Mouse (Mus musculus): ENCODE measurements around the gene Nhp2. TPM values are rescaled to one million over a fixed set of nuclear protein-coding genes. Genes with fewer than 3 reads are reported as not detected.
"Not testable (repeated sequence)": the region's sequence is repeated elsewhere in the genome, so short reads cannot be mapped to it uniquely, and the experiment has no call there.

Gene Nhp2
- total RNA-seq, 2 experiments from 2014 or later: 60.2 to 60.4 TPM

GRCm38 (mm10) chr11:51652889-51653418 is 33.4 kb downstream of the Nhp2 start:
- no peak for DNase-seq
- intact Hi-C loops (cut with DNase I): loop anchor here (5.0 kb wide), 1 partner anchor 34 kb away; the partner anchor contains the start of gene 0610009B22Rik

- intact Hi-C loops (cut with DNase I): loop anchor here (5.0 kb wide), 1 partner anchor 34 kb away; the partner anchor contains the start of gene 0610009B22Rik
- DNase-seq: no peak
These were observed 34.2 kb downstream of the Nhp2 start for GRCm38 (mm10) chr11:51653736-51654135.

GRCm38 (mm10) chr11:51654891-51655290 is 35.4 kb downstream of the Nhp2 start:
- DNase-seq: no peak
- intact Hi-C loops (cut with DNase I): loop anchor here (5.0 kb wide), 1 partner anchor 32 kb away; the partner anchor contains the start of gene 0610009B22Rik

DNA sequence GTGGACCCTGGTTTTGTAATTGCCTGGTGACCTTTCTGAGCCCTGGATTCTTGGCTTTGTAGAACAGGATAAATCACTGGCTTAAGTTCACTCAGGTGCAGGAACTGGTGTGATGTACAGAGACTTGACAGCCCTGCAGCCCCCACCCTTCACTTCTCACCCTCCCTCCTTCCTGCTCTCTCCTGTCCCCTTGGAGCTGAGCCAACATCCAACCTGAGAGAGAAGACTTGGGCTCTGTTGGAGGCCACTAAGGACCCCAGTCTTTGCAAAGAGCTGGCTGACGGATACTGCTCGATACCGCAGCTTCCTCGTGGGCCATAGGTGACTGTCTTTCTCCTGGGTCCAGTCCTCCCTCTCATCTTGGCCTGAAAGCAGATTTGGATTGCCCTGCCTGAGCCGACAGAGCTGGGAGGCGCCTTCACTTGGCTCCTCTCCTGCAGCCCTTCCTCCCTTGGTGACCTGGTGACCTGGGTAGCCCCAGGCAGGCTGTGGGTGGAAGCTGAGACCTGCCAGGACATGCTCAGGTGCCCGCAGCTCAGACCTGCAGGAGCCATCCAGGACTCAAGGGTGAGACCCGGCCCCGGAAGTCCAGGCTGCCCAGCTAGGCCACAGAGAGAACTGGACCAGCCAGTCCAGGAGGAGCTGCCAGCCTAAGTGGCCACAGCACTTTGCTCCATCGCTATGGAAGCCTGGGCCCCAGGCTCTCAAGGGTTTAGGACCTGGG is 37.4 kb downstream of the Nhp2 start:
- intact Hi-C loops (cut with DNase I): no loop called here

DNA sequence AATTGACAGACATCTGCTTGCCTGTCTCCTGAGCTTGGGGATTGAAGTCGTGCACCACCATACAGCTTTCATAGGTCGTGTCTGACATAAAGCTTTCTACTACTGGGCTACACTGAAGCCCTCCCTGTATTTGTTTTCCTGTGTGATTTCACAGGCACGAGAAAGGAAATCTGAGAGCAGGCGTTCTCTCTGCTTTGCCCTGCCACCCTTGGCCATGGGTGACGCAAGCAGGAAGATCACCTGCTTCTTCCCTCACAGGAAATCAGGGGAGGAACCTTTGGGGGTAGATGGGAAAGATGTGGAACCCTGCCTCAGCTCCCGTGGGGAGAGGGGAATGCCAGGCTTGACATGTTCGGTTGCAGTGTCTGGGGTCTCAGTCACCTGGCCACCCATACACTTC is 38.8 kb downstream of the Nhp2 start:
- intact Hi-C loops (cut with DNase I): no loop called here
- no peak for DNase-seq

More for the DNA sequence above, 37.4 kb downstream of the Nhp2 start:
- no peak for DNase-seq

DNA sequence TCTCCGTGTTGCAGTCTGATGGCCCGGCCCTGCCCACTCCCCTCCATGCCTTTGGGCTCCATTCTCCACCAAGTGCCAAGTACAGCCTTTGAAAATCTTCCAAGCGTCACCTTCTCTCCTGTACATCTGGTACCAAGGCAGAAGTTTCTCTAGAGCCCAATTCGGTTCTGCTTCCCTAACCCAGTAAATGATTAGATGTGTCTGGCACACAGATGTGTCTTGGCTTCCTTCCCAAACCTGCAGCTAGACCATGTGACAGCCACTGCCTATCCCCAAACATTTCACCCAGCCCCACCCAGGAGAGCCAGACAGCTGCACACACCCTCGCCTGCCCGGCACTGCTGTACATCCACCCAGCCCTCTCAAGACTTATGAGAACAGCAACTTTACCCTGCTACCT is 39.2 kb downstream of the Nhp2 start:
- no peak for DNase-seq
- intact Hi-C loops (cut with DNase I): no loop called here

DNA sequence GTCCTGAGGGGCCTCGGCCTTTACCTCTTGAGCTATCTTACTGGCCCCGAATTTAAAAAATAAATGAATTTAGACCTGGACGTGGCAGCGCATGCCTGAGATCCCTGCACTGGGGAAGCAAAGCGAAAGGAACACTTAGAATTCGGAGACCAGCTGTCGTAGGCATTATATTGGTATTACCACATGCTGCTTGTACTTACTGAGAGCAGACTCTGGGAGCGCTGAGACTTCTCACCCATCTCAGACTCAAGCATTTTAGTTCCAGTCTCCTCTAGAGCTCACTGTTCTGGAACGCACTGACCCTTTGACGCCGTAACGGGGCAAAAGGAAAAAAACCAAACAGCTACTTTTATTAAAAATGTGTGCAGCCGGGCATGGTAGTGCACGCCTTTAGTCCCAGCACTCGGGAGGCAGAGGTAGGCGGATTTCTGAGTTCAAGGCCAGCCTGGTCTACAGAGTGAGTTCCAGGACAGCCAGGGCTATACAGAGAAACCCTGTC is 42.4 kb downstream of the Nhp2 start:
- intact Hi-C loops (cut with DNase I): no loop called here
- no peak for DNase-seq

DNA sequence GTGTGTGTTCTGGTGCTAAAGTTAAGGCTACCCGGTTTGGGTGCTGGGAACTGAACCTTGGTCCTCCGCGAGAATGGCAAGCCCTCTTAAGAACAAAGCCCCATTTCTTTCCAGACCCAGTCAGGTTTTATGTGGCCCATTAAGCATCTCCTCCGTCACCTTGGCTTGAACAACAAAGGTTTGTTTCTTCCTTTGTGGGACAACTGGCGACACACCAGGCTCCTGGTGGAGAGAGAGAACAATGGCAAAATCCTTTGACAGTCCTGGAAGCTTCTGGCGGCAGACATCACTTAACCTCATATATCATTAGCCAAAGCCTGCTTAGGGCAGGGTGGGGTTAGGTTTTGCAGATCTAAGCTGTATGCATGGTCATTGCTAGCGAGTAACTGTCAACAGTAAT is 43.1 kb downstream of the Nhp2 start:
- DNase-seq: no peak
- intact Hi-C loops (cut with DNase I): no loop called here

- DNase-seq; intact Hi-C loops (cut with DNase I): not testable (repeated sequence)
These were observed 45.2 kb downstream of the Nhp2 start for GRCm38 (mm10) chr11:51664747-51665146.

- intact Hi-C loops (cut with DNase I): no loop called here
- no peak for DNase-seq
These were observed 51.3 kb downstream of the Nhp2 start for GRCm38 (mm10) chr11:51670846-51671245.

- DNase-seq: no peak
- intact Hi-C loops (cut with DNase I): no loop called here
These were observed 51.8 kb downstream of the Nhp2 start for GRCm38 (mm10) chr11:51671376-51671775.

DNA sequence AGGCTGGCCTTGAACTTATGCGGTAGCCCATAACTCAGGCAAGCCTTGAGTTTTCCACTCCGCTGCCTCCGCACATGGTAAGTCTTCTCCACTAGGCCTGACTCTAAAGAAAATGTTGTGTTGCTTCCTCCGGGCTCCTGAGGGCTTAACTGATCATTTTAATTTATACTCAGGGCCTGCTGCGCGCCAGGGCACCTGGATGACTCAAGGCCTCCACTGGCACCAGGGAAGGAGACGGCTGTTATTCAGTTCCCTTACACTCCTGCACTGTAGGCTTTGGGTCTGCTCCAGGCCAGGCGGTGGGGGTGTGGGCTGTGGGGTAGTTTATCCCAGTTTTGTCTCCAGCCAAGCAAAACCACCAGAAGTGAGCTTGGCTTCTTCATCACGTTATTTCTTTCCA is 53.8 kb downstream of the Nhp2 start:
- intact Hi-C loops (cut with DNase I): no loop called here
- DNase-seq: no peak

Other genes starting within 250 kb of the Nhp2 start
- gene Phykpl, start 35.0 kb upstream of the Nhp2 start, total RNA-seq (2021): 1 to 10 TPM; 7.6 to 8.1 TPM
- 100 to 1,000 TPM; 339 to 358 TPM for gene Hnrnpab, start 12.9 kb upstream of the Nhp2 start, total RNA-seq (2021)
- 10 to 100 TPM; 41.4 to 47.5 TPM for gene Rmnd5b, start 16.2 kb downstream of the Nhp2 start, total RNA-seq (2021)
- gene N4bp3, start 31.1 kb downstream of the Nhp2 start, total RNA-seq (2021): 10 to 100 TPM; 15.1 to 16.0 TPM
- gene D930048N14Rik, start 31.2 kb downstream of the Nhp2 start, total RNA-seq (2021): 1 to 10 TPM; 1.1 to 1.2 TPM
- 10 to 100 TPM; 25.8 to 27.1 TPM for gene 0610009B22Rik, start 69.1 kb downstream of the Nhp2 start, total RNA-seq (2021)
- 10 to 100 TPM; 28.6 to 32.2 TPM for gene Sec24a, start 143.9 kb downstream of the Nhp2 start, total RNA-seq (2021)
- gene Sar1b, start 144.0 kb downstream of the Nhp2 start, total RNA-seq (2021): 10 to 100 TPM; 74.6 to 84.8 TPM
- 1 to 10 TPM; 2.5 to 3.0 TPM for gene Jade2, start 237.9 kb downstream of the Nhp2 start, total RNA-seq (2021)